Mouse (Mus musculus): ENCODE data around the gene Ank. TPM values are rescaled to one million over a fixed set of nuclear protein-coding genes. Genes with fewer than 3 reads are reported as not detected.

Ank gene
- total RNA-seq, 1 experiment from 2014 or later, result 12.1 TPM

DNA sequence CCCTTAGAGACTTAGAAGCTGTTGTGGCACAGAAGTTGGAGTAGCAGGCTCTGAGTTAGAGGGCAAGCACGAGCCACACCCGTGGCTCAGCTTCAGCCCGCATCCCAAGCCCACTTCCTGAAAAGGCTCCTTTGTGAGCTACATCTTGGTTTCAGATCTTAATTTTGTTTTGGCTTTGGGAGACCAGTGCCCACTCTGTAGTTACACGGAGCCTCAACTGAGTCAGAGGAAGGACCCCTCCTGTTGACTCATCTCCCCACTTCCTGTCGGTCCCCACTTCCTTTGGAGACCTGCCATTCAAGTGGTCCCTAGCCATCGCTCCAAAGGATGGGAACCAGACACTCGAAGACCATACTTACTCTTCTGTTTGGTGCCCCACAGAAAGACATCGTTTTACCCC is 51.5 kb downstream of the Ank start:
- peak; percentile 49 for ATAC-seq (replicated peaks; ENCODE audit: insufficient number of reproducible peaks, low FRiP score, low TSS enrichment, poor library complexity, severe bottlenecking)

DNA sequence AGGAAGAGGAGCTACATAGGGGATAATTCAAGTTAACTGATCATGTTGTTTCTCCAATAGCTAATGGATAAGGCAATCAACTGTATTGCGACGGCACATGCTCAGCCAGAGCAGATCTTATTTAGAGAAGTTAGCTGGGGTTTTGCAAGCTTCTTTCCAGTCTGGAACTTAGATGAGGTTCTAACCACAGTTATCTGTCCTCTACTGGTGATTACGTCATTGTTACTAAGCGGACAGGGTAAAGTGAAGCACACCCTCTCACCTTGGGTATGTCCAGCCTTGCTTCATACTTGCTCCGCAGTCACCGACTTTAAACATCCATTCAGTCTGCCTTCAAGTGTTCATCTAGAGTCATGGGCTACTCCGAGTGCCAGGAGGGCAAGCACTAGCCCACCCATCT is 53.4 kb downstream of the Ank start:
- ATAC-seq (replicated peaks; ENCODE audit: insufficient number of reproducible peaks, low FRiP score, low TSS enrichment, poor library complexity, severe bottlenecking), result peak; percentile 56

DNA sequence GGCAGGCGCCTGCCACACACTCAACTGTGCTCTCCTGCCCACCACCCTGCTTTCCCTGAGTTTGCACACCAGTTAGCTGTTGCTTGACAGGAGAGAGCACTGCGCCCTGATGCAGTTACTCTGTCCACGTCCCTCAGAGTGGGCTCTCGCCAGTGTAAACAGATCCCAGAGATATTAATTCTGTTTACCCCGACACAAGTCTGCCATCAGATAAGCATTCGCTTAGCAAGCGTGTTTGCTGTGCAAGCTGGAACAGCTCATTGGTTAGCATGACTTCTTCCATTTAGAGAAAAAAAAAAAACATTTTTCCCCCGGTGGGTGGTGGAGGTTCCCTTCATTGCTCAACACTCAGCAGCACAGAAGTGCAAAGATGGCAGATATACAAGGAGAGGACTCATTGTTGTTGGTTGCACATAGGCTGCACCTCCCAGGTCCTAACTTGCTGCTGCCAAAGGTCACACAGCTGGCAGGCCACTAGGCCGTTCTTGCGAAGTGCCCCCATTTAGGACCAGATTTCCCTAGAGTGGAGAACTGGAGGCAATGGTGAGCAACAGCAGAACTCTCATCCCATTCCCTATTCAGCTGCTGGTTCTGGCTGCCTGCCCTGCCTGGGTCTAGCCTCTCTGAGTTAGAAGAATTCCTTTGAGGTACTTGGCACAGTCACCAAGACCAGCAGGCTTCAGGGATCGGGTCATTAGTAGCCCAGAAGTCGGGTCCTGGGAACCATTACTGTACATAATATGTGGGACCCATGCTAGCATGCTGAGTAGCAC is 58.9 kb downstream of the Ank start:
- ATAC-seq (replicated peaks; ENCODE audit: insufficient number of reproducible peaks, low FRiP score, low TSS enrichment, poor library complexity, severe bottlenecking), result no peak

DNA sequence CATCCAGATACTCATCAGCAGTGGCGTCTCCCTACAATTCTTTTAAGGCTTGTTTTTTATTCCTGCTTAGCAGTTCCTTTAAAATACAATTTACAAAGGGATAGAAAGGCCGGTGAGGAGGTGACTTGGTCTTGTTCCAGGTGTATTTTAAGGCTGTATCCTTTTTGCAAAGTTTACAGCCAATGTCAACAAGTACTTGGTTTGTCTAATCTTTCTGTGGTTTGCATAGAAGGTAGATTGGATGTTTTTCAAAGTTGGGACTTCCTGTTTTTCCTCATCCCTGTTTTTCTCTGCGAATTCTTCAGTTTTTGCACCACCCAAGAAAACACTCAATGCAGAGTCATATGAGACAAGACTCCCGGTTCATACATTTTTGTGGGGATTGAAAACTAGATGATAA is 62.4 kb downstream of the Ank start:
- no peak for ATAC-seq (replicated peaks; ENCODE audit: insufficient number of reproducible peaks, low FRiP score, low TSS enrichment, poor library complexity, severe bottlenecking)

DNA sequence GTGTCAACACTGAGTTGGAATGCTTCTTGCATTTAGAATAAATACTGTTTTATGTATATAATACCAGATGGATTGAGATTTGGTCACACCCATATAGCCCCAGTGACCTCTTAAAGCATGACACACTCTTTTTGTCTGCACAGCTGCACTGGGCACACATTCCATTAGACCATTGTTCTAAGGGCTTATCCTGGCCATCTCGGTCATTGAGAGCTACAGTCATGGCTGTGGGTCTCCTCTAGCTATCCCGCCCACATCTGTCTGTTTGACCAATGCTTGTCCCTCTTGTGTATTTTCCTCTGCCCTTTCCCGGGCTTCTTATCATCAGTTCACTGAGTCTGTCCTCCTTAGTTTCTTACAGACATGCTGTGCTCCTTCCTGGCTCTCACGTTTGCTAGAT is 63.5 kb downstream of the Ank start:
- no peak for ATAC-seq (replicated peaks; ENCODE audit: insufficient number of reproducible peaks, low FRiP score, low TSS enrichment, poor library complexity, severe bottlenecking)

DNA sequence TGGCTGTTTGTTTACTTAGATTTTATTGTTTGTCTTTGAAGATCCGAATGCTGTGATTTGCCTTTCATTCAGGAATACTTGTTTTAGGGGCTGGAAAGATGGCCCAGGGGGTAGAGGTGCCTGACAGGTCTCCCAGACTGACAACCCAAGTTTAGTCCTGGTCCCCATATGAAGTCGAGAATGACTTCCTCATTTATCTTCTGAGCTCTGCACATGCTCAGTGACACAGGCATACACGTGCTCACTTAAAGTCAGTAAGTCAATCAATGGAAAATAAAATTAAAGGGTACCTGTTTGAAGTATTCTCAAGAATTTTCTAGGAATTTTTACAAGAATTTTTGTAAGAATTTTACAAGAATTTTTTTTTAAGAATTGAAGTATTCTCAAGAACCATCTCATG is 66.6 kb downstream of the Ank start:
- ATAC-seq (replicated peaks; ENCODE audit: insufficient number of reproducible peaks, low FRiP score, low TSS enrichment, poor library complexity, severe bottlenecking), result no peak

DNA sequence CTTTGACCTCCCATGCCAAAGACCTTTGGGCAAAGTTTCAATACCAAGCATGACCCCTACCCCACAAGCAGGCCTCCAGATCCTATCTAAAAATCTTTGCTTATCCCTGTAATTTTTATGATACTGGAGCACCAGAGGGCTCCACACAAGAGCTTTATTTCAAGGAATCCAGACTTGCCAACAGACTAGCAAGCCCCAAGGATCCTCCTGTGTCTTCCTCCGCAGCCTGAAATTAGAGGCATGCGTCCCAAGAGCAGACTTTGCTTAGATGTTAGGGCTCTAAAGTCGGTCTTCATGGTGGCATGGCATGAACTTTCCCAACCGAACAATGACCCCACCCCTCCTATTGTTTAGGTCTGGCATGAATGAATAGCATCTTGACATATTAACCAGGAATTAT is 69.2 kb downstream of the Ank start:
- ATAC-seq (replicated peaks; ENCODE audit: insufficient number of reproducible peaks, low FRiP score, low TSS enrichment, poor library complexity, severe bottlenecking), result no peak

DNA sequence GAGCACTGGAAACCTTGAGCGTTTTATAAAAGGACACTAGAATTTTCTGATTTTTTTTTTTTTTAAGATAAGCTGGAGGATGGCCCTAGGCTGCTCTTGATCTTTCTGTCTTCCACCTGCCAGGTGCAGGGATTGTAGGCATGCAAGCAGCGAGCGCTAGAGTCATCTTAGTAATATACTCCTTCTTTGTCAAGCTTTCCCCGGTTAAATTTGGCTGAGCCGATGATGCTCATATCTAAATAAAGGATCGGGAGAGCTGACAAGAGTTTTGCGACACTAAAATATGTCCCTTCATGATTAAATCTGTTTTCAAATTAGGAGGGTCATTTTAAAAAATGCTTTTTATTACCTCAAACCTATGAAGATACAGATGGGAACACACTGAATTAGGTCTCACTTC is 69.7 kb downstream of the Ank start:
- no peak for ATAC-seq (replicated peaks; ENCODE audit: insufficient number of reproducible peaks, low FRiP score, low TSS enrichment, poor library complexity, severe bottlenecking)

DNA sequence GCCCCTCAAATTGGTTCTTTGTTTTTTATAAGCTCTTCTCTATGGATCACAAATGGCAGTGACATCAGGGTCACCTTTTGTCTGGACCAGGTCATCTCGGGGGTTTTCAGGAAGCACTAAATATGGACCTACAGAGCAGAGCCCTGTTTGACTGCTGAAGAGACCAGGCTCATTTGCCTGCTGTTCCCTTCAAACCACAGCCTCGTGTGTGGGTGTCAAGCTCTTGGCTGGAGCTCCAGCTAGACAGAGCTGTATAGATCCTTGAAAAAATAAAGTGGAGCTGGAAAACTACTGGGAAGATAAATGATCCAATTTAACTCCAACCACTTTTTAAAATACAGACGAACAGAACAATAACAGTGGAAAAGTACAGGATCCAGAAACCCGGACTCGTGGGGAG is 70.3 kb downstream of the Ank start:
- ATAC-seq (replicated peaks; ENCODE audit: insufficient number of reproducible peaks, low FRiP score, low TSS enrichment, poor library complexity, severe bottlenecking), result no peak

DNA sequence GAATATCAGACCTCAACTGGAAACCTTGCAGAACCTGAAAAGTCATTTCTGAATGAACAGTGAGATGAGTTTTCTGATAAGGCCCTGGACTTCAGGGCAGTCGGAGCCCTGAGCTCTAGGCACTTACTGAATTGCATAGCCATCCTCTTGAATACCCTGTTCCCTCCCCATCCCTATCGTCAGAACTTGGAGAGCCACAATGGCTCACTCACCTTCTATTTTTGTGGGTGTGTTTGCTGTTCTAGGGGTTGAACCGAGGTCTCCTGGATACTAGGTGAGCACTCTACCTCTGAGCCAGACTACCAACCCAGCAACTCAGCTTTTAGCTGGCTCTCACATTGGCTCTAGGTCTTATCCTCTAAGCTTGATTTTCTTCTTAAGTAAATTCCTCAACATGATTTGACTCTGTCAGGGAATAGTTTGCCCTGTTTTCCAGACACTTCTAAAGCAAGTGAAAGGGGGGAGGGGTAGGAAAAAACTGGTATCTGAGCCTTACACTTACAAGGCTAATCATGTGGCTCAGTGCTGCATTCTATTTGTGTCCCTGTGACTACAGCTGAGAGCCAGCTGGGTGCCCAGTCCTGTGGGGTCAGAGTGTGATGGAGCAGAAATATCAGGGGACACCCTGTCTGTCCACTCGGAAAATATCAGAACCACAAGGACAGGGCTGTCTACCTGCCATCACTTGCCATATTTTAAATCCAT is 71.2 kb downstream of the Ank start:
- ATAC-seq (replicated peaks; ENCODE audit: insufficient number of reproducible peaks, low FRiP score, low TSS enrichment, poor library complexity, severe bottlenecking), result no peak

- ATAC-seq (replicated peaks; ENCODE audit: insufficient number of reproducible peaks, low FRiP score, low TSS enrichment, poor library complexity, severe bottlenecking), result no peak
Observed at GRCm38 (mm10) chr15:27539745-27540144, 73.3 kb downstream of the Ank start.

DNA sequence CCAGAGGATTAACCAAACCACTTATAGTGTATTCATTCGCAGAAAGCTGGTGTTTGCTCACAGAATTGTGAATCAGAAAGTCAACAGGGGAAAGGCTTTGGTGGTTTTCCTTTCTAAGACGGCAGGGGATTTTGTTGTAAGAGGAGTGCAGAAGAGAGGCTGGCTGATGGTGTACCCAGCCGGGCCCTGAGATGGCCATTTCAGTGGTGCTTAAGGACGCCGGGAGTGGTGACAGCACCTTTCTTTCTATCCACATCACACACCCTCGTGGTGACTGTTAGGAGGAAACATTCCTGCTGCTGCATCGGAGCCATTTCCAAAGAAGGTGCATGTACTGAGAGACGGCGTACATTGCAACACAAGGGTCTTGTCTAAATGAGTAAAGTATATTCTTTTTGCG is 78.7 kb downstream of the Ank start:
- no peak for ATAC-seq (replicated peaks; ENCODE audit: insufficient number of reproducible peaks, low FRiP score, low TSS enrichment, poor library complexity, severe bottlenecking)

DNA sequence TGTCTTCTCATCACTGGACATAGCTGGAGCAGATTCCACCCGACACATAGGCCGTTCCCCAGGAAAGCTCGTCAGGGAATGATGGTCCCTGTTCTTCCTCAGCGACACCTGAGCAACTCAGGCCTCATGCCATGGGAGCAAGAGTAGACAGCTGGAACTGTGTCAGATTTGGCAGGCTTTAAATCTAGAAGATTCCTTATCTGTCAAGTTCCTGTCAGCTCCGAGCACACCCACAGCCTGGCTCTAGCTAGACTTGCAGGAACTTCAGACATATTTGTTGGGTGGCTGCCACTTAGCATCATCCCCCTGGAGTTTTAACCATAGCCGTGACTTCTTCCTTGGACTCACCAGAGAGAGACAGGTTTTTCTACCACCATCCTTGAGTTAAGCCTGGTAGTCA is 81.6 kb downstream of the Ank start:
- no peak for ATAC-seq (replicated peaks; ENCODE audit: insufficient number of reproducible peaks, low FRiP score, low TSS enrichment, poor library complexity, severe bottlenecking)

DNA sequence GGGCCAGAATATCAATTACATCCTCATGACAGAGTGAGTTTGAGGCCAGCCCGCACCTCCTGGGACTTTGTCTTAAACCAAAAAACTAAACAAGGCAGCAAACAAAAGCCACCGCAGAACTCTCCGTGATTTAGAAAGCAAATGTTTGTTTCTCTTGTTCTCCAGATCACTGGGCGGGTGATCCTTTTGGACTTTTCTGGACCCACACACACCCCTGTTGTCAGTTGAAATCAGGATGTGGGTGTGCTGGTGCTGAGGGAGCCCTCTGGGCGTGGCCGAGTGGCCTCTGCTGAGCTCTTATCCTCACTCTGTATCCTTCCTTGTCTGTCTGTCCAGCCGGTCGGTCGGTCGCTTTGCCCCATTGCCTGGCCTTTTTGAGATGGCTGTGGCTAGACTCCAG is 82.6 kb downstream of the Ank start:
- no peak for ATAC-seq (replicated peaks; ENCODE audit: insufficient number of reproducible peaks, low FRiP score, low TSS enrichment, poor library complexity, severe bottlenecking)

- ATAC-seq (replicated peaks; ENCODE audit: insufficient number of reproducible peaks, low FRiP score, low TSS enrichment, poor library complexity, severe bottlenecking), result no peak
Observed at GRCm38 (mm10) chr15:27549878-27550277, 83.4 kb downstream of the Ank start.

DNA sequence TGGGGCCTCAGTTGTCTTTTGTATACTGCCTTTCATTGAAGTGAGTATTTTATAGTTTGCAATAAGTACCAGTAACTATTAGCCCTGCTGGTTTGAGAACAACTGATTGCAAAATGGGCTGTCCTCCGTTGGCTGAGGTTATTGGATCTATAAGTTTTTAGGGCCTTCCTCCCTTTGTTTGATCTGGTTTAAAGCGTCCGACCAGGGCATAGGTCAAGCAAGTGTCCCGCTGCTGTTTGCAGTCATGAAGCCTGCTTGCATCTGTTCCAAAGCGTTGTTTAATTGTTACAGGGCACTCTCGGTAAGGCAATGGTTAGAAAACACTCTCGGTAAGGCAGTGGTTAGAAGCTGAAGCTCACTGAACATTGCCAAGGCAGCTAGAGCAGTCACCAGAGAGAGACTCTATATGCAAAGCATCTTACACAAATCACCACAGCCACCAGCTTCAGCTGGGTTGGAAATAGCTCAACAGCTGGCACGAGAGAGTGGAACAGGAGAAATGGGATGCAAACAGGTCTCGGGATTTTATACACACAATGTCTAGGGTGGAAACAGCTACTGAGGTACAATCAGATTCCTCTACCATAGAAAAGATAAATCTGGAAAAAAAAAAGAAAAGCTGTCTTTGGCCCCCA is 84.0 kb downstream of the Ank start:
- ATAC-seq (replicated peaks; ENCODE audit: insufficient number of reproducible peaks, low FRiP score, low TSS enrichment, poor library complexity, severe bottlenecking), result no peak

DNA sequence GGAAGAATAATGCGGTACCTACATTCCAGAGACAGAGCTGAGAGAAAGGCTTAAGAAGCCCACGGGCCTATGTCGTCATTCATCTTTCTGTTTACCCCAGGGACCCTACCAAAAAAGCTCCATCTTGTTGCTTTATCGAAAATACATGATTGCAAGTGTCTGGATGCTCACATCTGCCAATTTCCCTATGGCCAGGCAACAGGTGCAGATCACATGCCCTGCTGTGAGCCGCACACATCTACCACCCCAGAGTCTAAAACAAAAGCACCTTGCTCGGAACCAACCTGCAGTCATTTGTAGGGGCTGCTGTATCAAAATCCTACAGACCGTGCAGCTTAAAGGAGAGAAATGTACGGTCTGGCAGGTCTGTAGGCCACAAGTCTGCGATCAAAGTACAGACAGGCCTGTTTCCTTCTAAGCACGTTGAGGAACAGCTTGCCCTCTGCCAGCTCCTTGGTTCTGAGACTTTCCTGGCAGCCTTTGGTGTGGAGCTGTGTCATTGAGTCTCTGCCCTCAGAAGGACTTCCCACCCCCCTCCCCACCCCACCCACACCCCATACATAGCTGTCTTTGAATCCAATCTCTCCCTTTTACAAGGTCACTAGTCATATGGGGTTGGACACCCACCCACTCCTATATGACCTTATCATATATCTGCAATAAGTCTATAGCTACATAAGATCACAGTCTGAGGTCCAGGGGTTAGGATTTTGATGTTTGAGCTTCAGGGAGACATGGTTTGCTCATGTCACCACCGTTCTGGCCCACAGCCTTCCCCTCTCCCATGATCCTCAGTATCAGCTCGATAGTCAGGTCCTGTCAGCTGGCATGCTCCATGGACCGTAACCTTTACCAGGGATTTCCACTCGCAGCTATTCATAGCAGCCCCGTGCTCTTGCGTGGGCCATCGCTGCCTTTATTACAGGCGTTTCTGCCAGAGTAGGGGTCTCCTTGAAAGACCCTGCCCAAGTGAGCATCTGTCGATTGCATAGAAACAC is 84.9 kb downstream of the Ank start:
- ATAC-seq (replicated peaks; ENCODE audit: insufficient number of reproducible peaks, low FRiP score, low TSS enrichment, poor library complexity, severe bottlenecking), result no peak

DNA sequence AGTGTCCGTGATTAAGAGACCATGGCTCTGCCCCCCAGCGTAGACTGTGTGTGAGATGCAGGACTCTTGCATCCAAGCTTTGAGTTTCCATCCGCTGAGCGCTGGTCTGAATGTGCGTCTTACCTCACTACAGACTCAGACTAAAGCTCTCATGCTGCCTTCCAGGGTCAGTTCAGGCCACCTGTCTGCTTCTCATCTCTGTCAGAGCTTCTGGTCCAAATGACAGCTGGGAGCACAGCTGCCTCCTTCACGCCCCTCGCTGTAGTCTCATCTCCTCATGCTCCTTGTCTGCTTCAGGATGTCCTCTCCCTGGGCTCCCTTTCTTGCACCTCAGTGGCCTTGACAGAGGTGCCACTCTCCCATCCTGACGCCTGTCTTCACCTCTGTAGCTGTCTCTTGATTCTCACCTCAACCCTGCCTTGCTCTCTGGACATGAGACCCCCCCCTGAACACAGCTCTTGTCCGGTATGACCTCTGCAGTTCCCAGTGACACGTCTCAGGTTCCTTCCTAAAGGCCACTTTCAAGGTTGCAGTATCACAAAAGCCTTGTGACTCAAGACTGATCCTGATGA is 85.7 kb downstream of the Ank start:
- no peak for ATAC-seq (replicated peaks; ENCODE audit: insufficient number of reproducible peaks, low FRiP score, low TSS enrichment, poor library complexity, severe bottlenecking)

GRCm38 (mm10) chr15:27553554-27553953 is 87.1 kb downstream of the Ank start:
- ATAC-seq (replicated peaks; ENCODE audit: insufficient number of reproducible peaks, low FRiP score, low TSS enrichment, poor library complexity, severe bottlenecking), result no peak

Data from monocyte, adult 5-6 weeks (primary cell).